Mouse (Mus musculus) hindbrain, postnatal 0 days (tissue): ENCODE measurements around the gene Nectin4. TPM values are rescaled to one million over a fixed set of nuclear protein-coding genes. Genes with fewer than 3 reads are reported as not detected.

Experiments used
- ATAC-seq: fragments of 200-750 bp; cut with Nextera tagmentation; 2 replicates; pipeline ENCODE4 v1.8.0; 2017; ENCODE audit warnings: mild to moderate bottlenecking, moderate TSS enrichment, moderate library complexity
- DNase-seq: peaks from one replicate; pipeline ENCODE4 v3.0.0-alpha.2; 2015; ENCODE audit warnings: low spot score
- H3K27ac ChIP-seq: fragments of 300-500 bp; sonication (generic); 2 replicates; pipeline ENCODE4 v1.5.1; 2014; ENCODE audit warnings: mild to moderate bottlenecking
- H3K27me3 ChIP-seq: fragments of 300-500 bp; sonication (generic); 2 replicates; pipeline ENCODE4 v1.6.1; 2014; ENCODE audit warnings: low read length, mixed read lengths; ENCODE audit not compliant: insufficient read depth
- H3K36me3 ChIP-seq: fragments of 300-500 bp; sonication (generic); 2 replicates; pipeline ENCODE4 v1.6.1; 2014; ENCODE audit warnings: low read length, mixed read lengths; ENCODE audit not compliant: insufficient read depth
- H3K4me1 ChIP-seq: fragments of 300-500 bp; sonication (generic); 2 replicates; pipeline ENCODE4 v1.6.1; 2014; ENCODE audit warnings: antibody characterized with exemption, low read length, mixed read lengths; ENCODE audit not compliant: insufficient read depth
- H3K4me2 ChIP-seq: fragments of 300-500 bp; sonication (generic); 2 replicates; pipeline ENCODE4 v1.6.1; 2014; ENCODE audit warnings: low read depth, mild to moderate bottlenecking, low read length, moderate library complexity, mixed read lengths
- H3K4me3 ChIP-seq: fragments of 300-500 bp; sonication (generic); 2 replicates; pipeline ENCODE4 v1.5.1; 2014; ENCODE audit warnings: low read length
- H3K9ac ChIP-seq: fragments of 300-500 bp; sonication (generic); replicated peaks from 2 replicates; pipeline ENCODE4 v1.6.1; 2014; ENCODE audit warnings: mild to moderate bottlenecking, low read length, moderate library complexity, mixed read lengths
- H3K9me3 ChIP-seq: fragments of 300-500 bp; sonication (generic); 2 replicates; pipeline ENCODE4 v1.6.1; 2016; ENCODE audit warnings: low read length, mixed read lengths
- CTCF ChIP-seq: IDR thresholded peaks from 2 replicates; pipeline ENCODE4 v1.5.1; 2016; ENCODE audit warnings: antibody characterized with exemption, control low read depth, low read depth
- WGBS: fragments of 180-500 bp; shearing (Covaris S2); extraction: QIAGEN DNeasy Blood & Tissue Kit; methylation state at CpG from one replicate; pipeline ENCODE4 v1.1.7; 2014; 5-methylcytosine and 5-hydroxymethylcytosine counted together
- polyA plus RNA-seq: library from polyadenylated mRNA; unstranded; fragments of >200 nt; fragmentation: Nextera tagmentation; extraction: Ambion mirVana; gene quantifications from 2 replicates; pipeline ENCODE4 v1.2.1, GENCODE M21; 2015
- total RNA-seq: library from RNA; depleted of rRNA; stranded (reverse); fragments of >200 nt; gene quantifications from 2 replicates; pipeline ENCODE4 v1.2.3, GENCODE M21; 2014; rRNA removed

Gene Nectin4
- total and polyA plus RNA-seq, 2 experiments from 2014 or later: 2.8 to 4.9 TPM

- H3K9me3 ChIP-seq: no peaks in the 10 kb centered on the region
- H3K4me2 ChIP-seq: no peak overlapping the region
- no peak for TF ChIP-seq CTCF
- H3K4me3 ChIP-seq: no peak overlapping the region
- no peak for ATAC-seq
- H3K9ac ChIP-seq: no peak overlapping the region
- 0 out of 2 replicates have a peak, but pooled peaks cover 5% of the 10 kb centered on the region for H3K4me1 ChIP-seq
- H3K27me3 ChIP-seq: no peaks in the 10 kb centered on the region
- WGBS: 73% methylated on average over 1 of the region's 1 CpGs
- no peak for DNase-seq
- no peaks in the 10 kb centered on the region for H3K36me3 ChIP-seq
- no peak overlapping the region for H3K27ac ChIP-seq
These were observed 66.1 kb downstream of the Nectin4 start for GRCm38 (mm10) chr1:171435974-171436373.

DNA sequence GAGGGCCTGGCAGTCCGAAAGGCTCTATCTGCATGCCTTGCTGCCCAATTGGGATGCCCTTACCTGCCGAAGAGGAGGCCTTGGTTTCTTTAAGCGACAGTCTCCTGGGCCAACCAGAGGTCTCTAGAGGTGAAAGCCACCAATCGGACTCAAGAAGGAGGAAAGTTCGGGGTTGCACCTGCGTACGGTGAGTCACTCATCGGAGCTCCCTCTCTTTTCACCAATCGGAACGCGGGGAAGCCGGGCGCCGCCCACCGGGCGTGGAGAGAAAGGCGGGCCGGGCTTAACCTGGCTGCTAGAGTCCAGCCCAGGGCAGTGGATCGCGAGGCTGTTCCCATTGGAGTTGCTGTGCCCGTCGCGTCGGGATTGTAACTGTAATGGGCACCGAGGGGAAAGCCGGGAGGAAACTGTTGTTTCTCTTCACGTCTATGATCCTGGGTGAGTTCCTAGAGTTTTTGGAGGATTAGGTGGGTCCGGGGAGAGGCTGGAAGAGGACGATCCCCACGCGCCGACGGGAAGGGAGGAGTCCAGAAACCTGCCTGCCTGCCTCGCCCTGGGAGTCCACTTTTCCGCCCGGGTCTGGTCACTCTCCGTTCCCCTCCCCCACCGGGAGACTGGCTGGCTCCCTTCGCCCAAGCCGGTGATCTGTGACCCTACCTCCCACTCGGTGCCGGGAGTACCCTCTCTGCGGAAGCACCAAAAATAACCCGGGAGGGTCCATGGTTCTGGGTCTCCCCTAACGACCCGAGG is 67.5 kb downstream of the Nectin4 start, which contains the start of gene F11r:
F11r (plus strand) TSS at position 272 of the 750 bp plus-strand sequence.
- peak within 1 kb of the TSS; percentile 55 for H3K4me2 ChIP-seq
- 0 out of 2 replicates have a peak, but pooled peaks cover 5% of the 10 kb centered on the region for H3K4me1 ChIP-seq
- WGBS: 2% methylated on average over 46 of the region's 46 CpGs
- H3K27me3 ChIP-seq: no peaks in the 10 kb centered on the region
- H3K9me3 ChIP-seq: no peaks in the 10 kb centered on the region
- peak within 1 kb of the TSS; percentile 42 for H3K4me3 ChIP-seq
- DNase-seq (peak; percentile 63), ATAC-seq (peak; percentile 72)
- H3K27ac ChIP-seq: no peak within 1 kb of the TSS
- no peaks in the 10 kb centered on the region for H3K36me3 ChIP-seq
- peak within 1 kb of the TSS; percentile 51; the same call in 1 of the 2 replicates for H3K9ac ChIP-seq
- peak; percentile 15; the same call in 1 of the 2 replicates for TF ChIP-seq CTCF

Other genes starting within 250 kb of the Nectin4 start
- 227 and 243 TPM in 2 replicates for gene Sdhc, start 219.5 kb upstream of the Nectin4 start, total RNA-seq
- 309 and 320 TPM in 2 replicates for gene Sdhc, start 219.5 kb upstream of the Nectin4 start, polyA plus RNA-seq
- 4.8 and 5.5 TPM in 2 replicates for gene Mpz, start 219.4 kb upstream of the Nectin4 start, total RNA-seq
- gene Mpz, start 219.4 kb upstream of the Nectin4 start, polyA plus RNA-seq: 5.1 and 5.9 TPM in 2 replicates
- gene Pcp4l1, start 173.8 kb upstream of the Nectin4 start, total RNA-seq: 19.4 and 23.5 TPM in 2 replicates
- gene Pcp4l1, start 173.8 kb upstream of the Nectin4 start, polyA plus RNA-seq: 53.6 and 65.6 TPM in 2 replicates
- not detected in 2 replicates for gene Nr1i3, start 156.1 kb upstream of the Nectin4 start, total RNA-seq
- 0.40 and 0.43 TPM in 2 replicates for gene Nr1i3, start 156.1 kb upstream of the Nectin4 start, polyA plus RNA-seq
- gene Tomm40l, start 147.6 kb upstream of the Nectin4 start, total RNA-seq: 44.2 and 53.6 TPM in 2 replicates
- gene Tomm40l, start 147.6 kb upstream of the Nectin4 start, polyA plus RNA-seq: 41.1 and 45.5 TPM in 2 replicates
- gene Apoa2, start 145.0 kb upstream of the Nectin4 start, total RNA-seq: not detected in 2 replicates
- gene Apoa2, start 145.0 kb upstream of the Nectin4 start, polyA plus RNA-seq: 8.1 and 8.8 TPM in 2 replicates
- 24.2 and 30.6 TPM in 2 replicates for gene Fcer1g, start 135.7 kb upstream of the Nectin4 start, total RNA-seq
- gene Fcer1g, start 135.7 kb upstream of the Nectin4 start, polyA plus RNA-seq: 31.4 and 34.6 TPM in 2 replicates
- 7.4 and 8.9 TPM in 2 replicates for gene Adamts4, start 119.7 kb upstream of the Nectin4 start, total RNA-seq
- 4.4 and 5.1 TPM in 2 replicates for gene Adamts4, start 119.7 kb upstream of the Nectin4 start, polyA plus RNA-seq
- gene Ndufs2, start 118.7 kb upstream of the Nectin4 start, total RNA-seq: 234 and 269 TPM in 2 replicates
- 279 and 286 TPM in 2 replicates for gene Ndufs2, start 118.7 kb upstream of the Nectin4 start, polyA plus RNA-seq
- 80.5 and 101 TPM in 2 replicates for gene B4galt3, start 99.8 kb upstream of the Nectin4 start, total RNA-seq
- gene B4galt3, start 99.8 kb upstream of the Nectin4 start, polyA plus RNA-seq: 88.8 and 91.9 TPM in 2 replicates
- gene Ppox, start 88.9 kb upstream of the Nectin4 start, total RNA-seq: 35.0 and 44.3 TPM in 2 replicates
- gene Ppox, start 88.9 kb upstream of the Nectin4 start, polyA plus RNA-seq: 32.4 and 34.3 TPM in 2 replicates
- gene Usp21, start 82.1 kb upstream of the Nectin4 start, total RNA-seq: 48.6 and 58.7 TPM in 2 replicates
- gene Usp21, start 82.1 kb upstream of the Nectin4 start, polyA plus RNA-seq: 71.7 and 73.3 TPM in 2 replicates
- gene Ufc1, start 75.1 kb upstream of the Nectin4 start, total RNA-seq: 88.3 and 90.1 TPM in 2 replicates
- 142 and 146 TPM in 2 replicates for gene Ufc1, start 75.1 kb upstream of the Nectin4 start, polyA plus RNA-seq
- 28.7 and 30.2 TPM in 2 replicates for gene Dedd, start 41.0 kb upstream of the Nectin4 start, total RNA-seq
- 38.4 and 39.9 TPM in 2 replicates for gene Dedd, start 41.0 kb upstream of the Nectin4 start, polyA plus RNA-seq
- gene Nit1, start 24.5 kb upstream of the Nectin4 start, total RNA-seq: 49.0 and 51.8 TPM in 2 replicates
- gene Nit1, start 24.5 kb upstream of the Nectin4 start, polyA plus RNA-seq: 44.7 and 45.9 TPM in 2 replicates
- gene Pfdn2, start 24.4 kb upstream of the Nectin4 start, total RNA-seq: 11.9 and 13.1 TPM in 2 replicates
- 136 and 140 TPM in 2 replicates for gene Pfdn2, start 24.4 kb upstream of the Nectin4 start, polyA plus RNA-seq
- gene Klhdc9, start 9.3 kb upstream of the Nectin4 start, total RNA-seq: 4.3 and 5.1 TPM in 2 replicates
- gene Klhdc9, start 9.3 kb upstream of the Nectin4 start, polyA plus RNA-seq: 5.3 and 7.8 TPM in 2 replicates
- 0.52 and 1.3 TPM in 2 replicates for gene Arhgap30, start 18.9 kb downstream of the Nectin4 start, total RNA-seq
- 0.77 and 0.84 TPM in 2 replicates for gene Arhgap30, start 18.9 kb downstream of the Nectin4 start, polyA plus RNA-seq
- 133 and 148 TPM in 2 replicates for gene Usf1, start 41.2 kb downstream of the Nectin4 start, total RNA-seq
- gene Usf1, start 41.2 kb downstream of the Nectin4 start, polyA plus RNA-seq: 132 and 141 TPM in 2 replicates
- 1.5 TPM in 1 of 2 replicates, not detected in the other for gene Tstd1, start 48.8 kb downstream of the Nectin4 start, total RNA-seq
- gene Tstd1, start 48.8 kb downstream of the Nectin4 start, polyA plus RNA-seq: 2.3 and 2.7 TPM in 2 replicates
- gene F11r, start 67.4 kb downstream of the Nectin4 start, total RNA-seq: 5.7 and 8.2 TPM in 2 replicates
- 14.2 and 14.4 TPM in 2 replicates for gene F11r, start 67.4 kb downstream of the Nectin4 start, polyA plus RNA-seq
- gene Alyref2, start 133.4 kb downstream of the Nectin4 start, total RNA-seq: 10.1 and 10.4 TPM in 2 replicates
- gene Alyref2, start 133.4 kb downstream of the Nectin4 start, polyA plus RNA-seq: 20.5 and 20.6 TPM in 2 replicates
- gene Itln1, start 165.2 kb downstream of the Nectin4 start, total RNA-seq: not detected in 2 replicates
- not detected in 2 replicates for gene Itln1, start 165.2 kb downstream of the Nectin4 start, polyA plus RNA-seq
- gene Cd244a, start 189.1 kb downstream of the Nectin4 start, total RNA-seq: 0.05 TPM in 1 of 2 replicates, not detected in the other
- not detected in 2 replicates for gene Cd244a, start 189.1 kb downstream of the Nectin4 start, polyA plus RNA-seq
- 0.63 TPM in 1 of 2 replicates, not detected in the other for gene Ly9, start 237.3 kb downstream of the Nectin4 start, total RNA-seq
- 0.14 TPM in 1 of 2 replicates, not detected in the other for gene Ly9, start 237.3 kb downstream of the Nectin4 start, polyA plus RNA-seq